Mouse (Mus musculus): ENCODE results near the gene Cyb5rl. TPM values are rescaled to one million over a fixed set of nuclear protein-coding genes. Genes with fewer than 3 reads are reported as not detected.

Cyb5rl gene
- polyA plus RNA-seq, 2 experiments, result 1.2 to 1.7 TPM

DNA sequence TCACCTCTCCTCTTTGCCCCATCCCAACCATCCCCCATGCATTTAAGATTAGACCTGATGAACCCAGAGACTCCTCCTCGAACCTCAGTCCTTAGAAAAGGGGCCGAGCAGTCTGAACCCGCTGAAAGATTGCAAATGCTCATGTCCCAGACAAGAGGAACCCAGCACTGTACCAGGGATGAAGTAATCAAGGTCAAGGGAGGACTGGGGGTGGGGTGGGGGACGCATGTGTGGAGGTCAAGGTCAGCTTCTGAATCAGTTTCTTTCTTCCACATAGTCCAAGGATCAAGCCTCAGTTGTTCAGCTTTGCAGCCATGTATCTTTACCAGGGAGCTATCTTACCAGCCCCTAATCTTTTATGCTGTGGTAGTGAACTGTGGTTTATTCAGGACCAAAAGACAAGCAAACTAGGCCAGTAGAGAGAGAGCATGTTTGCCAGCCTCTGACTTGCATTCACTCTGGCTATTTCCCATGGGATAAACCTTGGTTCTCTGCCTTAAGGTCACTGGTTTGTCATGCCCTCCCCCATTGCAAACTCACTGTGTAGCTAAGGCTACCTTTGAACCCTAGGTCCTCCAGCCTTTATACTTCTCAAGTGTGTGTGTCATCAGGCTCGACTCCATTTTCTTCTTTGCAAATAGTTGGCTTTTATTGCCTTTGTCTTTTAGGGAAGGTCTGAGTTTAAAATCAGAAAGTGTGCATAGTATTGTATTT lies 46.3 kb upstream of the Cyb5rl start:
- Histone ChIP-seq H3K27ac (no peak overlapping the region), H3K4me3 (ENCODE audit: insufficient read depth in 1 of 2, low read depth in 2 of 2, low read length in 2 of 2) (no peak overlapping the region), H3K9ac (replicated peaks) (no peak overlapping the region), H3K4me2 (ENCODE audit: low read depth) (no peak overlapping the region), H3K4me1 (replicated peaks; ENCODE audit: control insufficient read depth in 2 of 2, insufficient read depth in 2 of 2, low read length in 1 of 2) (peaks cover 0 to 8% of the 10 kb centered on the region in 2 experiments; a peak in 2 of 4 replicates), H3K36me3 (replicated peaks; ENCODE audit: control insufficient read depth, insufficient read depth, low read depth) (no peaks in the 10 kb centered on the region), H3K9me3 (ENCODE audit: control insufficient read depth, low read length) (no peaks in the 10 kb centered on the region), H3K27me3 (ENCODE audit: control insufficient read depth, insufficient read depth, low read length) (no peaks in the 10 kb centered on the region)
- WGBS (ENCODE audit: insufficient replicate concordance), result 64% methylated on average over 5 of the region's 5 CpGs
- no peak for TF ChIP-seq CTCF (IDR thresholded peaks at IDR 0.05; ENCODE audit: low read depth)
- no peak for TF ChIP-seq EP300 (IDR thresholded peaks at IDR 0.05; ENCODE audit: low read depth)
- ATAC-seq (ENCODE audit: insufficient read depth), result no peak
- DNase-seq (ENCODE audit: low read depth in 3 of 3, low spot score in 3 of 3), result no peak

DNA sequence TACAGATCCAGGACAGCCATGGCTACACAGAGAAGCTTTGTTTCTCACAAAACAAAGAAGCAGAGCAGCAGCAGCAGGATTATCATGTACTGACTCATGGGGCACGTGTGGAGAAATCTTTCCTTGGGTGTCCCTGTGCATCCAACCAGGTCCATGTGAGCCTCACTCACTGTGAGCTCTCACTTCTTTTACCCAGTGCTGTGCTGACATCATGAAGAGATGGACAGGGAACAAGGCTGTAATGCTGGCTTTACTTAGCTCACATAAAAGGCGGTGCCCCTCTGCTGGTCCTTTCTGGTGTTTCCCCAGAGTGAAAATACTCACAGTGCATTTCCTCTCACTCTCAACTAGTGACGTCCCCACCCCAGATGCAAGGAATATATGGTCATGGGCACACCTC lies 45.3 kb upstream of the Cyb5rl start:
- ATAC-seq (ENCODE audit: insufficient read depth), result no peak; the same call in 1 of the 2 replicates
- 69% methylated on average over 3 of the region's 3 CpGs for WGBS (ENCODE audit: insufficient replicate concordance)
- no peaks in the 10 kb centered on the region for H3K9me3 ChIP-seq (ENCODE audit: control insufficient read depth, low read length)

DNA sequence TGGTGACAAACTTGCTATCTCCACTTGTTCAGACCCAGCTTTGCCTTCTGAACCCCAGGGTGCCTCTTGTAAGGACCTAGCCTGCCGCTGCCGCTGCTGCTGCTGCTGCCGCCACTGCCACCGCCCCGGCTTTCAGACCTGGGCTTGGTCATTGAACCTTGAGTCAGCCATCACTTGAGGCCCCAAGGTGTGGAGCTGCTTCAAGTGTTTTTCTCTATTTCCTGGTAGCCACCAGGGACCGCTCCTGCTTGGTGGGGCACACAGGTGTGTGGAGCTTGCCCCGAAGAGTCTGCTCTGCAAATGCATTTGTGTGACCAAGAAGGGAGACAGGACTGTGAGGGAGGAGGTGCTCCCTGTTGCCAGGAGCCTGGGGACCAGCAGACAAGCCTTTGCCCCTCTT lies 41.9 kb upstream of the Cyb5rl start:
- Histone ChIP-seq H3K27me3 (ENCODE audit: control insufficient read depth, insufficient read depth, low read length) (no peaks in the 10 kb centered on the region), H3K4me2 (ENCODE audit: low read depth) (no peak overlapping the region), H3K9me3 (ENCODE audit: control insufficient read depth, low read length) (no peaks in the 10 kb centered on the region), H3K27ac (no peak overlapping the region), H3K4me3 (ENCODE audit: insufficient read depth in 1 of 2, low read depth in 2 of 2, low read length in 2 of 2) (no peak overlapping the region), H3K36me3 (replicated peaks; ENCODE audit: control insufficient read depth, insufficient read depth, low read depth) (peaks cover 6% of the 10 kb centered on the region), H3K4me1 (replicated peaks; ENCODE audit: control insufficient read depth in 2 of 2, insufficient read depth in 2 of 2, low read length in 1 of 2) (peaks cover 0 to 5% of the 10 kb centered on the region in 2 experiments; a peak in 2 of 4 replicates), H3K9ac (replicated peaks) (no peak overlapping the region)
- TF ChIP-seq CTCF (IDR thresholded peaks at IDR 0.05; ENCODE audit: low read depth), result no peak
- TF ChIP-seq EP300 (IDR thresholded peaks at IDR 0.05; ENCODE audit: low read depth), result no peak
- ATAC-seq (ENCODE audit: insufficient read depth), result no peak
- DNase-seq (ENCODE audit: low read depth in 3 of 3, low spot score in 3 of 3), result no peak
- WGBS (ENCODE audit: insufficient replicate concordance), result 90% methylated on average over 7 of the region's 7 CpGs

More for the DNA sequence above, 45.3 kb upstream of the Cyb5rl start:
- Histone ChIP-seq H3K4me3 (ENCODE audit: insufficient read depth in 1 of 2, low read depth in 2 of 2, low read length in 2 of 2) (no peak overlapping the region), H3K4me1 (replicated peaks; ENCODE audit: control insufficient read depth in 2 of 2, insufficient read depth in 2 of 2, low read length in 1 of 2) (peaks cover 0 to 8% of the 10 kb centered on the region in 2 experiments; a peak in 2 of 4 replicates), H3K27ac (no peak overlapping the region), H3K27me3 (ENCODE audit: control insufficient read depth, insufficient read depth, low read length) (no peaks in the 10 kb centered on the region), H3K36me3 (replicated peaks; ENCODE audit: control insufficient read depth, insufficient read depth, low read depth) (no peaks in the 10 kb centered on the region), H3K9ac (replicated peaks) (no peak overlapping the region), H3K4me2 (ENCODE audit: low read depth) (no peak overlapping the region)
- no peak for DNase-seq (ENCODE audit: low read depth in 3 of 3, low spot score in 3 of 3)
- TF ChIP-seq CTCF (IDR thresholded peaks at IDR 0.05; ENCODE audit: low read depth), result no peak
- no peak for TF ChIP-seq EP300 (IDR thresholded peaks at IDR 0.05; ENCODE audit: low read depth)

DNA sequence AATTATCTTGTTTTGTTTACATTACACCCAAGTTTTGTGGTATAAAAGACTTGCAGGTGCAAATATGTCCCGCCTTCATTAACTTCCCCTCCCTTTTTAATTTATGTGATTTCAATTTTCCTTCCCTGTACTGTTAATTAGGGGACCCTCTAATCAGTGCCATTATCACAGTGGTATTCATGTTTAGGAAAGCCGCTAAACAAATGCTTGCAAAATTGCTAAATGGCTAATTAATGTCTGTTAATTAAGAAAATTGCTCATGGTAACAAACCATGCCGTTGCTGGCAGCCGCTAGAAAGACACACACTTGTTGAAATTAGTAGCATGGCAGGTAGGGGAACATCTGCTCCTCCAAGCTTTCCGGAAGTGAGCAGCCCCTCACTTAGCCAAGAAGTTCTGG lies 41.4 kb upstream of the Cyb5rl start:
- ATAC-seq (ENCODE audit: insufficient read depth), result no peak
- H3K36me3 ChIP-seq (replicated peaks; ENCODE audit: control insufficient read depth, insufficient read depth, low read depth), result peaks cover 6% of the 10 kb centered on the region
- DNase-seq (ENCODE audit: low read depth in 3 of 3, low spot score in 3 of 3), result no peak
- peaks cover 0 to 4% of the 10 kb centered on the region in 2 experiments; a peak in 2 of 4 replicates for H3K4me1 ChIP-seq (replicated peaks; ENCODE audit: control insufficient read depth in 2 of 2, insufficient read depth in 2 of 2, low read length in 1 of 2)
- no peaks in the 10 kb centered on the region for H3K27me3 ChIP-seq (ENCODE audit: control insufficient read depth, insufficient read depth, low read length)
- H3K9me3 ChIP-seq (ENCODE audit: control insufficient read depth, low read length), result no peaks in the 10 kb centered on the region
- H3K4me3 ChIP-seq (ENCODE audit: insufficient read depth in 1 of 2, low read depth in 2 of 2, low read length in 2 of 2), result no peak overlapping the region
- no peak overlapping the region for H3K27ac ChIP-seq
- TF ChIP-seq CTCF (IDR thresholded peaks at IDR 0.05; ENCODE audit: low read depth), result no peak
- TF ChIP-seq EP300 (IDR thresholded peaks at IDR 0.05; ENCODE audit: low read depth), result no peak
- no peak overlapping the region for H3K4me2 ChIP-seq (ENCODE audit: low read depth)
- H3K9ac ChIP-seq (replicated peaks), result no peak overlapping the region
- 90% methylated on average over 5 of the region's 5 CpGs for WGBS (ENCODE audit: insufficient replicate concordance)

DNA sequence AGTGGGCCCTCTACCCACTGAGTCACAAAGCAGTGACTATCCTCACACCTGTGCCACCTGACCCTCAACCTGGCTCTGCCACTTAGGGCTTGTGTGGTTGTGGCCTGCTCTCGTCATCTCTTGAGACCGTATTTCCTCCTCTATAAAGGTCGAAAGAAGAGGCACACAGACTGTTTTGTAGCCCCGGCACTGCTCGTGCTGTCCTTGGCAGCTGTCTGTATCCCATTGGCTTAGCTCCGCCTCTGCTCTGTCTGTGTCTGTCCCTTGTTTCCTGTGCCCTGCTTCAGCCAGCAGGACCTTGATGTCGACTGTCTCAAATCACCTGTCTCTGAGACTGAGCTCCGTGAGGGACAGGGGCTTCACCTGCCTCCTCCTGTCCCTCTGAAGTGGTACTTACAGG lies 40.3 kb upstream of the Cyb5rl start:
- H3K9me3 ChIP-seq (ENCODE audit: control insufficient read depth, low read length), result no peaks in the 10 kb centered on the region
- no peak overlapping the region for H3K9ac ChIP-seq (replicated peaks)
- no peaks in the 10 kb centered on the region for H3K27me3 ChIP-seq (ENCODE audit: control insufficient read depth, insufficient read depth, low read length)
- TF ChIP-seq EP300 (IDR thresholded peaks at IDR 0.05; ENCODE audit: low read depth) (no peak), CTCF (IDR thresholded peaks at IDR 0.05; ENCODE audit: low read depth) (no peak)
- peaks cover 12% of the 10 kb centered on the region for H3K36me3 ChIP-seq (replicated peaks; ENCODE audit: control insufficient read depth, insufficient read depth, low read depth)
- no peak overlapping the region for H3K4me2 ChIP-seq (ENCODE audit: low read depth)
- DNase-seq (ENCODE audit: low read depth in 3 of 3, low spot score in 3 of 3) (no peak), ATAC-seq (ENCODE audit: insufficient read depth) (no peak)
- no peak overlapping the region for H3K27ac ChIP-seq
- no peaks in the 10 kb centered on the region for H3K4me1 ChIP-seq (replicated peaks; ENCODE audit: control insufficient read depth in 2 of 2, insufficient read depth in 2 of 2, low read length in 1 of 2)
- WGBS (ENCODE audit: insufficient replicate concordance), result 70% methylated on average over 8 of the region's 8 CpGs
- H3K4me3 ChIP-seq (ENCODE audit: insufficient read depth in 1 of 2, low read depth in 2 of 2, low read length in 2 of 2), result no peak overlapping the region

Measured in liver, embryonic 14.5 days (tissue).